Mouse (Mus musculus) C2C12 (cell line): ENCODE measurements around the gene Chil6.

Experiments
- CTCF ChIP-seq: IDR thresholded peaks from one replicate; pipeline ENCODE4 v1.5.1; 2011; ENCODE audit not compliant: control insufficient read depth, insufficient read depth, insufficient read length
- FOSL1 ChIP-seq: IDR thresholded peaks from one replicate; pipeline ENCODE4 v1.8.0; 2011; ENCODE audit warnings: mild to moderate bottlenecking, low read length; ENCODE audit not compliant: poor library complexity, insufficient read depth, severe bottlenecking
- MAX ChIP-seq: IDR thresholded peaks from one replicate; pipeline ENCODE4 v1.6.1; 2011; ENCODE audit warnings: mild to moderate bottlenecking, control low read depth
- MYOD1 ChIP-seq: IDR thresholded peaks from one replicate; pipeline ENCODE4 v1.6.1; 2011; ENCODE audit warnings: low read depth; ENCODE audit not compliant: control insufficient read depth, insufficient read length
- USF1 ChIP-seq: IDR thresholded peaks from one replicate; pipeline ENCODE4 v1.6.1; 2011; ENCODE audit warnings: low read depth, mild to moderate bottlenecking, control low read depth, moderate library complexity

DNA sequence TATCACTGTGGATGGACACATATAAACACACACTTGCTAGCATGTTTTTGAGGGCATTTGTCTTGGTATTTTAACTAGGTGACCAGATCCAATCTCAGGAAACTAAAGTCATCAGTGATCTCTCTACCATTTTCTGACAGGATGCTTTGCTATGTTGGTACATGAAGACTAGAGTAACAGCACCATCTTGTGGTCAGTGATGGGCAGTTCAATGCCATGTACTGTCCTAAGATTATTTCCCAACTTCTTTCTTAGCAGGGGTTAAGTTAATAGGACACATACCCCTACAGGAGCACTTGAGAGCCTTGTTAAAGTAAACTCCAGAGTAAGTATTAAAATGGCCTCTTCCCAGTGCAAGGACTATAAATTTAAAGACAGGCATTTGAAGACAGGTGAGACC is 42.6 kb upstream of the Chil6 start:
- TF ChIP-seq CTCF (peak; percentile 62), MAX (no peak), FOSL1 (no peak), MYOD1 (no peak), USF1 (no peak)
